Mouse (Mus musculus): Measurements from ENCODE around the gene Acoxl.

DNA sequence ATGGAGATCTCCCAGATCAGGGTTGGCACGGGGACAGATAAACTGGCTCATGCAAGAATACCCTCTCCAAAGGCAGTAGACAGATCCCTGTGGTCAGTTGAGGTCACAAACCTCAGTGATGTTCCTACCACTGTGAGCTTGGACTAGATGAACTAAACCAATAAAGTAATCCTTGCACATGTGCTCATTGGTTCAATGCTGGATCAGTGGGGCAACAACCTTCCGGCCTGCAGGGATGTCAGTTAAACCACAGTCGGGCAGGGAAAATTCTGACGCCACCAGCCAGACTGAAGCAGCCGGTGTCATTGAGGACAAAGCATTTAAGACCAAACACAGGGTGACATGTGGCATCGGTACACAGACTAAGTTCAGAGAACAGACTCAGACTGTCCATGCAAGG is 224.1 kb downstream of the Acoxl start:
- TF ChIP-seq CTCF (IDR thresholded peaks at IDR 0.05; ENCODE audit: control insufficient read depth, insufficient read depth, low read length) (no peak), POLR2A (IDR thresholded peaks at IDR 0.05; ENCODE audit: borderline replicate concordance, control insufficient read depth, low read depth, low read length) (no peak)
